Mouse (Mus musculus) embryonic fibroblast, embryonic 13.5 days (primary cell): ENCODE measurements around the gene Ctse.

Experiments
- CTCF ChIP-seq: IDR thresholded peaks from 2 replicates; pipeline ENCODE4 v1.5.1; 2011; ENCODE audit warnings: mild to moderate bottlenecking, control low read depth, low read length, moderate library complexity, borderline replicate concordance; ENCODE audit not compliant: insufficient read depth
- POLR2A ChIP-seq: IDR thresholded peaks from 2 replicates; pipeline ENCODE4 v1.6.1; 2011; ENCODE audit warnings: low read depth, mild to moderate bottlenecking, control low read depth, low read length, moderate library complexity

- TF ChIP-seq CTCF (no peak), POLR2A (no peak)
Observed at GRCm38 (mm10) chr1:131626200-131626599, 11.9 kb upstream of the Ctse start.
